Mouse (Mus musculus): ENCODE results near the gene Pum1.
"Not testable (repeated sequence)": the region's sequence is repeated elsewhere in the genome, so short reads cannot be mapped to it uniquely, and the experiment has no call there.

Pum1 gene

GRCm38 (mm10) chr4:130667686-130668085 lies 4.6 kb downstream of the Pum1 start:
- DNase-seq (ENCODE audit: extremely low read depth, insufficient read length, low spot score): no peak

- no peak for DNase-seq (ENCODE audit: extremely low read depth, insufficient read length, low spot score)
These were observed 5.4 kb downstream of the Pum1 start for GRCm38 (mm10) chr4:130668541-130668940.

GRCm38 (mm10) chr4:130668991-130669390 lies 5.9 kb downstream of the Pum1 start:
- no peak for DNase-seq (ENCODE audit: extremely low read depth, insufficient read length, low spot score)

GRCm38 (mm10) chr4:130670023-130670422 lies 6.9 kb downstream of the Pum1 start:
- DNase-seq (ENCODE audit: extremely low read depth, insufficient read length, low spot score): not testable (repeated sequence)

GRCm38 (mm10) chr4:130671079-130671845 lies 8.1 kb downstream of the Pum1 start:
- DNase-seq (ENCODE audit: extremely low read depth, insufficient read length, low spot score): no peak

GRCm38 (mm10) chr4:130672161-130672560 lies 9.0 kb downstream of the Pum1 start:
- DNase-seq (ENCODE audit: extremely low read depth, insufficient read length, low spot score): no peak

GRCm38 (mm10) chr4:130676746-130677145 lies 13.6 kb downstream of the Pum1 start:
- DNase-seq (ENCODE audit: extremely low read depth, insufficient read length, low spot score): no peak

GRCm38 (mm10) chr4:130678149-130678548 lies 15.0 kb downstream of the Pum1 start:
- DNase-seq (ENCODE audit: extremely low read depth, insufficient read length, low spot score): no peak

- no peak for DNase-seq (ENCODE audit: extremely low read depth, insufficient read length, low spot score)
These were observed 17.6 kb downstream of the Pum1 start for GRCm38 (mm10) chr4:130680676-130681075.

GRCm38 (mm10) chr4:130683051-130683450 lies 19.9 kb downstream of the Pum1 start:
- not testable (repeated sequence) for DNase-seq (ENCODE audit: extremely low read depth, insufficient read length, low spot score)

- no peak for DNase-seq (ENCODE audit: extremely low read depth, insufficient read length, low spot score)
These were observed 30.8 kb downstream of the Pum1 start for GRCm38 (mm10) chr4:130693936-130694335.

- DNase-seq (ENCODE audit: extremely low read depth, insufficient read length, low spot score): no peak
These were observed 31.9 kb downstream of the Pum1 start for GRCm38 (mm10) chr4:130694982-130695381.

- no peak for DNase-seq (ENCODE audit: extremely low read depth, insufficient read length, low spot score)
These were observed 37.9 kb downstream of the Pum1 start for GRCm38 (mm10) chr4:130701061-130701460.

GRCm38 (mm10) chr4:130702835-130703535 lies 39.9 kb downstream of the Pum1 start:
- no peak for DNase-seq (ENCODE audit: extremely low read depth, insufficient read length, low spot score)

- no peak for DNase-seq (ENCODE audit: extremely low read depth, insufficient read length, low spot score)
These were observed 40.5 kb downstream of the Pum1 start for GRCm38 (mm10) chr4:130703601-130704000.

- DNase-seq (ENCODE audit: extremely low read depth, insufficient read length, low spot score): no peak
These were observed 41.5 kb downstream of the Pum1 start for GRCm38 (mm10) chr4:130704615-130705014.

- DNase-seq (ENCODE audit: extremely low read depth, insufficient read length, low spot score): no peak
These were observed 43.3 kb downstream of the Pum1 start for GRCm38 (mm10) chr4:130706215-130707000.

- DNase-seq (ENCODE audit: extremely low read depth, insufficient read length, low spot score): no peak
These were observed 48.3 kb downstream of the Pum1 start for GRCm38 (mm10) chr4:130711353-130711848.

- no peak for DNase-seq (ENCODE audit: extremely low read depth, insufficient read length, low spot score)
These were observed 49.2 kb downstream of the Pum1 start for GRCm38 (mm10) chr4:130712341-130712740.

- DNase-seq (ENCODE audit: extremely low read depth, insufficient read length, low spot score): no peak
These were observed 50.3 kb downstream of the Pum1 start for GRCm38 (mm10) chr4:130713430-130713829.

- DNase-seq (ENCODE audit: extremely low read depth, insufficient read length, low spot score): no peak
These were observed 52.0 kb downstream of the Pum1 start for GRCm38 (mm10) chr4:130715126-130715525.
